Mouse (Mus musculus): Measurements from ENCODE around the gene Pabpc4l. TPM values are rescaled to one million over a fixed set of nuclear protein-coding genes. Genes with fewer than 3 reads are reported as not detected.
A peak's percentile ranks its signal among the peaks of the same experiment; 100 is the strongest.
"Not testable (repeated sequence)": the region's sequence is repeated elsewhere in the genome, so short reads cannot be mapped to it uniquely, and the experiment has no call there.

Gene Pabpc4l
- polyA plus RNA-seq (2015; fragmentation: Nextera tagmentation; extraction: Ambion mirVana) = 2.2 and 3.1 TPM in 2 replicates

DNA sequence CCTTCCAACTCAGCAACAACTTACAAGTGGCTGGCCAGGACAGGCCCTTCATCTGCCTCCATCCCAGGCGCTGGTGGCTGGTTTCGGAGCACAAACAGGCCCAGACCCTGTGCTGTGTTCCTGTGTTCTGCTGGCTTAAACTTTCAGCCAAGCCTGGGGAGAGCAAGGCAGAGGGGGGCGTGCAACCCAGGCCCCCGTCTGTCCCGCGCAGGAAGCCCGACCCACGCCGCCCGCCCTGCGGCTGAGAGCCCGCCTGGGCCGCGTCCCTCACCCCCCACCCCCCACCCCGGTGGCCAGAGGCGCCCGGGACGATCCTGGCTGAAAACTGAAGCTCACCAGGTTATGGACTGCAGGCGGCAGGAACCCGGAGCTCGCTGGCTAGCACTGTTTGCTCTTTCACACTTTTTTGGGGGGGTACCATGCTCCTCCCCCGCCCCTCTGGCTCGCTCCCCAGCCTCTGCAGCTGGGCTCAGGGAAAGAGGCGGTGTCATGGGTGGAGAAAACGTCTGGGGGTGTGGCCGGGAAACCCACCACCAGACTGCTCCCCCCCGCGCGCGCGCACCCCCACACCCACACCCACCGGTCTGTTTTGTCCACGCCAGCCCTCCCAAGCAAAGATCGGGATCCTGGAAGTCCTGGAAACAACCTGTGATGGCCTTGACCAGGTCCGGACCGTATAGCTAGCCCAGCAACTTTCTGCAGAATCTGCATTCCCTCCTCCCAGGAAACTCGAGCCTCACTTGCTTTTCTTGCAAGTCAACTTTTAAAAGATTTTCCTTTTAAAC, at the start of gene Pabpc4l:
Gene Pabpc4l, minus strand, starts transcription at position 739 of the 785 bp plus-strand sequence.
- ATAC-seq (ENCODE audit: low FRiP score, low read depth) = peak; percentile 93
- peak within 1 kb of the TSS; percentile 99 for H3K4me2 ChIP-seq
- H3K4me3 ChIP-seq = peak within 1 kb of the TSS; percentile 63
- H3K36me3 ChIP-seq = no peaks in the 10 kb centered on the region
- under 1% methylated on average over 37 of the region's 37 CpGs for WGBS
- no peaks in the 10 kb centered on the region for H3K9me3 ChIP-seq
- 0 out of 2 replicates have a peak, but pooled peaks cover 6% of the 10 kb centered on the region for H3K4me1 ChIP-seq (replicated peaks)
- H3K27me3 ChIP-seq = no peaks in the 10 kb centered on the region
- H3K27ac ChIP-seq (replicated peaks) = peak within 1 kb of the TSS; percentile 52
- H3K9ac ChIP-seq = peak within 1 kb of the TSS; percentile 38

DNA sequence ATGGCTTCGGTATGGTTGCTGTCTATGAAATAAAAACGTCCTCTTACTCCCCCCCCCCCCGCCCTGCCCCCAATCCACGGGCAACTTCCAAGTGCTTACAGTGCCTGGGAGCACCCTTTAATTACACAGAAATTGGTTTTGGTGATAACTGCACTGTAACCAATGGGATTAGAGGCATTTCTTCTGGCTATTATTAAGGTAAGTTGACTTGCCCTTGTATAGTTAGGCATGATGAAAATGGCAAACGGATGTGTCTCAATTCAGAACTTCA, 42.9 kb upstream of the Pabpc4l start:
- no peaks in the 10 kb centered on the region for H3K9me3 ChIP-seq
- no peak overlapping the region for H3K4me2 ChIP-seq
- no peak overlapping the region for H3K4me3 ChIP-seq
- H3K36me3 ChIP-seq = no peaks in the 10 kb centered on the region
- no peak overlapping the region for H3K9ac ChIP-seq
- H3K27me3 ChIP-seq = no peaks in the 10 kb centered on the region
- H3K4me1 ChIP-seq (replicated peaks) = no peaks in the 10 kb centered on the region
- no peak for ATAC-seq (ENCODE audit: low FRiP score, low read depth)
- WGBS = 79% methylated on average over 5 of the region's 5 CpGs
- H3K27ac ChIP-seq (replicated peaks) = no peak overlapping the region

DNA sequence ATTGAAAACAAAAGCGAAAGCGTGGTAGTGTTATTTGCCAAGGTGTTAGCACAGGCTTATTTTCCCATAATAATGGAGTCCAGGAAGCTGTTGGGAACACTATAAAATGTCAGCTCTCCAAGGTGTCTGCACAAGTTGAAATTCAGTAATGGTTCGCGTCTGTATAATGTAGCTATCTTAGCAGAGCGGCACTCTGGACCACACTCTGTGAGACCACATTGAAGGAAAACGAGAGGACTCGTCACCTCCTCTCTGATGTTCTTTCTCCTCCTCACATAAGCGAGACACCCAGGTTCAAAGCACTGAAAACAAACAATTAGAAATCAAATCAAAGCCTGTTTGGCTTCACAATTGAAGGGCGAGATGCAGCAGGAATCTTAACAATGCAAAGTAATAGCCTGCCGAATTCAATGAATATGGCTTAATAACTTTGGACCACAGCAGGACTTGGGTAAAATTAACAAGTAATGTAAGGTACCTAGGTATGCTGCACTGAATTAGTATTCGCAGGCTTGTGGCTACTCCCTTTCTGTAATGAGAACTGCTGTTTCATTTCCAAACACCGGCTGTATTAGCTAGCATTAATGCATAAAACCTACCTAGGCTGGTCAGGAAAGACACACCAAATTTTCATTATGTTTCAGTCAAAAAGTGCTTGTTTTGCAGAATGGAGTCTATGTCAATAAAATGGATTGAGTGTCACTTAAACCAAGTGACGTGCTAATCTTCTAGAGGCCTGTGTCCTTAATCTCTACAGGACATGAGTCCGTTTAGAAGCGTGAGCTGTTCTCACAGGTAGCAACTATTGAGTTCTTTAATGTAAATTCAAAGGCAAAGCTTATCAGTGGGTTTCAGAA, 42.3 kb upstream of the Pabpc4l start:
- no peak for ATAC-seq (ENCODE audit: low FRiP score, low read depth)
- Histone ChIP-seq H3K4me1 (replicated peaks) (no peaks in the 10 kb centered on the region), H3K9me3 (no peaks in the 10 kb centered on the region), H3K27me3 (no peaks in the 10 kb centered on the region), H3K27ac (replicated peaks) (no peak overlapping the region), H3K36me3 (no peaks in the 10 kb centered on the region), H3K4me3 (no peak overlapping the region), H3K9ac (no peak overlapping the region), H3K4me2 (no peak overlapping the region)
- WGBS = 71% methylated on average over 15 of the region's 15 CpGs

DNA sequence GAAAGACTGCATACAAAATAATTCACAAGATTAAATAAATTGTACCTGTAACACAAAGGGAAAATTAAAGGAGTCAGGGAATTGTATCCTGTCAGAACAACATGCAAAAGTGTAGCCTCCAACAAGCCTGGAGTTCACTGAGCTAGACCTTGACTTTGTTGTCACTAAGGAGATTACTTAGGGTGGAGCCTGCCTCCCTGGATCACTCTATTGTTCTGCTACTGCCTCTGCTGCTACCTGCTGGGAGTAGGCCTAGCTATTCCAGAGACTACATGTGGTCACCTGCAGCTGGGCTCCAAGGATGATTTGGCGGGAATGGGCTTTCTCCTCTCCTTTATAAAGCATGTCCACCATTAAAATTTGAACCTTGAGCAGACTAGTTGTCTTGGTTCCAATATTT, 38.1 kb upstream of the Pabpc4l start:
- H3K36me3 ChIP-seq; H3K9ac ChIP-seq; H3K4me1 ChIP-seq (replicated peaks); H3K4me2 ChIP-seq; H3K27ac ChIP-seq (replicated peaks); H3K4me3 ChIP-seq; ATAC-seq (ENCODE audit: low FRiP score, low read depth); H3K27me3 ChIP-seq; H3K9me3 ChIP-seq: not testable (repeated sequence)
- WGBS = 76% methylated on average over 1 of the region's 1 CpGs

DNA sequence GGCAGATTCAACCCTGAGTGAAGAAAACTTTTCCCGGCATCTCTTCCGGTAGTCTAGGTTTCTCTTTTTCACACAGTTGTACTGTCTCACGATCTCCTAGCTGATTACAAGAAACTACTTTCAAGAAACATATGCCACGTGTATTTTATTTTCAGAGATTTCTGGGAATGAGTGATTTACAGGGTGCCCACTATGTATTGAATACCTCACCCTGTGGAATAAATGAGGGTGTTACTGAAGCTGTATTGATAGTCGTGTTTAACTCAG, 180 bp upstream of the Pabpc4l start:
- peak overlapping the region; percentile 63 for H3K4me3 ChIP-seq
- peak overlapping the region; percentile 99 for H3K4me2 ChIP-seq
- H3K4me1 ChIP-seq (replicated peaks) = 0 out of 2 replicates have a peak, but pooled peaks cover 6% of the 10 kb centered on the region
- H3K36me3 ChIP-seq = no peaks in the 10 kb centered on the region
- peak overlapping the region; percentile 52; the same call in 1 of the 2 replicates for H3K27ac ChIP-seq (replicated peaks)
- ATAC-seq (ENCODE audit: low FRiP score, low read depth) = peak; percentile 11; the same call in 1 of the 2 replicates
- H3K9ac ChIP-seq = peak overlapping the region; percentile 38
- no peaks in the 10 kb centered on the region for H3K27me3 ChIP-seq
- no peaks in the 10 kb centered on the region for H3K9me3 ChIP-seq
- 19% methylated on average over 5 of the region's 5 CpGs for WGBS

DNA sequence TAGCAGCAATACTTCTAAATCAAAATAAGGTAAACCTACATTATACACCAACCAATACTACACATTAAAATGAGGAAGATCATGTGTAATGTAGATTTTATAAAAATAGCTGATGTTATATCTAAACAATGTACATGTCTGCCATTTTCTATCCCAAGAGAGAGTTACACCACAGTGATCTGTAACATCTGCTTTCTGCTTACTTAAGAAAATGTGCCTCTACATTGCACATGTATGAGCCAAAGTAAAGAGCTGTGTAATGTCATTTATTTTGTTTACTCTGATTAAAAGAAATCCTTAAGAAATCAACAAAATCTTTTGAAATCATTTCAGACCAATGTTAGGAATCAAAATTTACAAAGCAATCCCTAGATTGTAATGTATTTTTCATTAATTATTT, 16.6 kb downstream of the Pabpc4l start:
- H3K36me3 ChIP-seq = no peaks in the 10 kb centered on the region
- H3K4me2 ChIP-seq = no peak overlapping the region
- no peak overlapping the region for H3K9ac ChIP-seq
- H3K27ac ChIP-seq (replicated peaks) = no peak overlapping the region
- no peaks in the 10 kb centered on the region for H3K9me3 ChIP-seq
- H3K4me1 ChIP-seq (replicated peaks) = no peaks in the 10 kb centered on the region
- H3K4me3 ChIP-seq = no peak overlapping the region
- ATAC-seq (ENCODE audit: low FRiP score, low read depth) = no peak
- no peaks in the 10 kb centered on the region for H3K27me3 ChIP-seq

All from hindbrain, embryonic 15.5 days (tissue).